ENCODE assay signal across 8 mouse cellular contexts in the genomic region with DNA sequence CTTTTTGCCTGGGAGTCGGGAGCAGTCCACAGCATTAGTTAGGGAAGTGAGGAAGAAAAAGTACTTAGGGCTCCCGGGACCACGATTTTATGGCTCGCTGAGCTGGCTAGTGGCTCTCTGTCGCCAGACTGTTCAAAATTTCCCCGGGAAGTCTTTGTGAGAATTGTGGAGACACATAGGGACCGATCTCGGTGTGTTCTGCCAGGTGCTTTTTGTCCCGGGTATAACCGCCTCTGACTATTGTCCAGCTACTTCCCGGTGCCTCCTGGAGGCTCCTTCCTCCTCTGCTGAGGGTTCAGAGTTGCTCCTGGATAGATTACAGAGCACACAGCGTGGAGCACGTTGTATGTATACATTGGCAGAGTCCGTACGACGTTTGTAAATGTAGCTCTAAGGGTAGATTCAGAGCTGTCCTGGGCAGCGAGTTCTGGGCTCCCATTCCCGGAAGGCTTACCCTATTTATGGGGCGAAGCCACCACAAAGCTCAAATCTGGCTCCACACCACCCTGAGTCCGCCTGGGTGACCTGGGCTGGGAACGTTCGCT. TPM values are rescaled to one million over a fixed set of nuclear protein-coding genes. Genes with fewer than 3 reads are reported as not detected.
DNase-seq lines count a peak whose midpoint lies in the region; ATAC-seq lines count a peak whose summit lies in the region.

No protein-coding gene starts in this region.

- ATAC-seq in forebrain, embryonic 15.5 days (replicated peaks), result peak; percentile 4; the same call in 1 of the 2 replicates
- ATAC-seq in hindbrain, embryonic 13.5 days (ENCODE audit: low FRiP score), result no peak
- no peak for ATAC-seq in limb, embryonic 13.5 days (ENCODE audit: low FRiP score, low read depth)
- 0 out of 2 replicates have a peak, but pooled peaks have one; percentile 7 for ATAC-seq in midbrain, embryonic 16.5 days
- no peak for ATAC-seq in activated CD4-positive, CD25-positive, alpha-beta regulatory T cell, adult 4 months

- peak overlapping the region; percentile 92 for H3K4me2 ChIP-seq in forebrain, embryonic 15.5 days (replicated peaks)
- peak overlapping the region; percentile 87 for H3K4me2 ChIP-seq in hindbrain, embryonic 13.5 days
- H3K4me2 ChIP-seq in limb, embryonic 13.5 days (replicated peaks), result peak overlapping the region; percentile 89
- H3K4me2 ChIP-seq in midbrain, embryonic 16.5 days (ENCODE audit: low read length), result peak overlapping the region; percentile 94

- no peaks in the 10 kb centered on the region for H3K36me3 ChIP-seq in forebrain, embryonic 15.5 days
- H3K36me3 ChIP-seq in hindbrain, embryonic 13.5 days, result no peaks in the 10 kb centered on the region
- no peaks in the 10 kb centered on the region for H3K36me3 ChIP-seq in limb, embryonic 13.5 days
- H3K36me3 ChIP-seq in midbrain, embryonic 16.5 days (ENCODE audit: control insufficient read depth, insufficient read depth, low read length), result no peaks in the 10 kb centered on the region

- no peaks in the 10 kb centered on the region for H3K9me3 ChIP-seq in forebrain, embryonic 15.5 days
- H3K9me3 ChIP-seq in hindbrain, embryonic 13.5 days, result no peaks in the 10 kb centered on the region
- H3K9me3 ChIP-seq in limb, embryonic 13.5 days, result no peaks in the 10 kb centered on the region
- no peaks in the 10 kb centered on the region for H3K9me3 ChIP-seq in midbrain, embryonic 16.5 days (replicated peaks; ENCODE audit: control insufficient read depth, low read length, poor library complexity, severe bottlenecking)

- H3K27ac ChIP-seq in forebrain, embryonic 15.5 days (replicated peaks), result peak overlapping the region; percentile 94
- peak overlapping the region; percentile 90 for H3K27ac ChIP-seq in hindbrain, embryonic 13.5 days
- peak overlapping the region; percentile 89 for H3K27ac ChIP-seq in limb, embryonic 13.5 days
- peak overlapping the region; percentile 91 for H3K27ac ChIP-seq in midbrain, embryonic 16.5 days (ENCODE audit: low read length)

- no peaks in the 10 kb centered on the region for H3K27me3 ChIP-seq in forebrain, embryonic 15.5 days
- no peaks in the 10 kb centered on the region for H3K27me3 ChIP-seq in hindbrain, embryonic 13.5 days
- H3K27me3 ChIP-seq in limb, embryonic 13.5 days, result no peaks in the 10 kb centered on the region
- no peaks in the 10 kb centered on the region for H3K27me3 ChIP-seq in midbrain, embryonic 16.5 days (ENCODE audit: control insufficient read depth, insufficient read depth, low read depth, low read length)

- peak; percentile 31 for DNase-seq in adrenal gland, adult 2 months
- no peak for DNase-seq in adrenal gland, postnatal 4 days (ENCODE audit: low spot score in 2 of 2)
- peak; percentile 60 for DNase-seq in NIH3T3 (ENCODE audit: low read depth)

- H3K9ac ChIP-seq in forebrain, embryonic 15.5 days (replicated peaks), result peak overlapping the region; percentile 89
- H3K9ac ChIP-seq in hindbrain, embryonic 13.5 days, result peak overlapping the region; percentile 86
- H3K9ac ChIP-seq in limb, embryonic 13.5 days, result peak overlapping the region; percentile 83
- peak overlapping the region; percentile 87 for H3K9ac ChIP-seq in midbrain, embryonic 16.5 days (ENCODE audit: low read depth, low read length)

- peaks cover 25% of the 10 kb centered on the region for H3K4me1 ChIP-seq in forebrain, embryonic 15.5 days
- H3K4me1 ChIP-seq in hindbrain, embryonic 13.5 days (replicated peaks), result peaks cover 25% of the 10 kb centered on the region; the same call in 1 of the 2 replicates
- peaks cover 13% of the 10 kb centered on the region for H3K4me1 ChIP-seq in limb, embryonic 13.5 days
- H3K4me1 ChIP-seq in midbrain, embryonic 16.5 days (ENCODE audit: control insufficient read depth, insufficient read depth, low read length), result peaks cover 13% of the 10 kb centered on the region

- H3K4me3 ChIP-seq in forebrain, embryonic 15.5 days, result peak overlapping the region; percentile 76
- peak overlapping the region; percentile 75 for H3K4me3 ChIP-seq in hindbrain, embryonic 13.5 days
- peak overlapping the region; percentile 75 for H3K4me3 ChIP-seq in limb, embryonic 13.5 days
- H3K4me3 ChIP-seq in midbrain, embryonic 16.5 days (ENCODE audit: low read depth, low read length), result peak overlapping the region; percentile 79

- WGBS in forebrain, embryonic 15.5 days, result 0% methylated on average over 22 of the region's 22 CpGs
- WGBS in hindbrain, embryonic 13.5 days, result 0% methylated on average over 22 of the region's 22 CpGs
- WGBS in limb, embryonic 13.5 days, result under 1% methylated on average over 22 of the region's 22 CpGs
- WGBS in midbrain, embryonic 16.5 days, result 0% methylated on average over 22 of the region's 22 CpGs

RNA-seq across cellular contexts. Expression of gene Ptprk, which starts 0.9 kb away (rescaled TPM):
- total RNA-seq in adrenal gland, adult 2 months (2021), result 10 to 100 TPM; 10.4 to 21.4 TPM
- 2.3 and 4.4 TPM in 2 replicates for polyA plus RNA-seq in adrenal gland, adult 2 months (2012; rRNA removed)
- 10 to 100 TPM; 28.4 to 35.3 TPM for total RNA-seq in adrenal gland, postnatal 4 days (2021)
- polyA plus RNA-seq in forebrain, embryonic 15.5 days (2015; fragmentation: Nextera tagmentation; extraction: Ambion mirVana), result 35.0 and 37.4 TPM in 2 replicates
- 31.3 and 31.5 TPM in 2 replicates for polyA plus RNA-seq in hindbrain, embryonic 13.5 days (2015; fragmentation: Nextera tagmentation; extraction: Ambion mirVana)
- 35.5 and 37.8 TPM in 2 replicates for polyA plus RNA-seq in limb, embryonic 13.5 days (2015; fragmentation: Nextera tagmentation; extraction: Ambion mirVana)
- 31.4 and 33.8 TPM in 2 replicates for polyA plus RNA-seq in midbrain, embryonic 16.5 days (2015; fragmentation: Nextera tagmentation; extraction: Ambion mirVana)
- under 1 TPM in 1 of 2 experiments, not detected in 1; 0.81 TPM for polyA plus RNA-seq in activated CD4-positive, CD25-positive, alpha-beta regulatory T cell, adult 4 months (2017; shearing (Covaris generic))

Comparison
In these comparisons a context has a peak if more than half of its experiments do, and no peak if none do; other contexts are left out.
1. DNase-seq: peak in adrenal gland, adult 2 months (single experiment) and NIH3T3 (single experiment); none in adrenal gland, postnatal 4 days (0 of 2).
2. ATAC-seq: peak in forebrain, embryonic 15.5 days (single experiment) and midbrain, embryonic 16.5 days (single experiment); none in hindbrain, embryonic 13.5 days (single experiment), limb, embryonic 13.5 days (single experiment) and activated CD4-positive, CD25-positive, alpha-beta regulatory T cell, adult 4 months (single experiment).
3. Peak in every context shown above with its lines, with median percentiles within 50 percentile points of each other: H3K27ac ChIP-seq, H3K4me2 ChIP-seq, H3K4me3 ChIP-seq and H3K9ac ChIP-seq.